Mouse (Mus musculus) brain, embryonic 14.5 days (tissue): Measurements from ENCODE around the gene Bpifb9a.
"Not testable (repeated sequence)": the region's sequence is repeated elsewhere in the genome, so short reads cannot be mapped to it uniquely, and the experiment has no call there.

ENCODE experiments used
- CTCF ChIP-seq: fragments of 200-500 bp; IDR thresholded peaks from 2 replicates; pipeline ENCODE4 v1.5.1; 2012; ENCODE audit warnings: inconsistent platforms, mild to moderate bottlenecking, moderate library complexity, borderline replicate concordance; ENCODE audit not compliant: insufficient read depth, insufficient read length; ENCODE audit errors: extremely low read depth
- POLR2A ChIP-seq: fragments of 200-500 bp; IDR thresholded peaks from 2 replicates; pipeline ENCODE4 v1.6.1; 2012; ENCODE audit warnings: mild to moderate bottlenecking, inconsistent platforms, borderline replicate concordance; ENCODE audit not compliant: poor library complexity, insufficient read depth, insufficient read length, severe bottlenecking; ENCODE audit errors: extremely low read depth

GRCm38 (mm10) chr2:154291866-154292265 is 34.2 kb downstream of the Bpifb9a start:
- not testable (repeated sequence) for TF ChIP-seq POLR2A, CTCF
